Mouse (Mus musculus): ENCODE data around the gene 2700081O15Rik.

- no peak for TF ChIP-seq CTCF (IDR thresholded peaks at IDR 0.05; ENCODE audit: control insufficient read depth, insufficient read depth, insufficient read length)
- no peak for TF ChIP-seq MYOG (IDR thresholded peaks at IDR 0.05; ENCODE audit: control insufficient read depth, extremely low read depth, insufficient read length)
- no peak for TF ChIP-seq CEBPB (IDR thresholded peaks at IDR 0.05; ENCODE audit: low read depth)
- TF ChIP-seq USF1 (IDR thresholded peaks at IDR 0.05; ENCODE audit: low read depth) = no peak
- no peak for TF ChIP-seq MAX (IDR thresholded peaks at IDR 0.05)
- no peak for TF ChIP-seq MYOD1 (IDR thresholded peaks at IDR 0.05; ENCODE audit: control insufficient read depth, insufficient read length, low read depth)
- TF ChIP-seq FOSL1 (IDR thresholded peaks at IDR 0.05; ENCODE audit: insufficient read depth, low read length, poor library complexity, severe bottlenecking) = no peak
Observed at GRCm38 (mm10) chr19:7412361-7412760, 5.1 kb upstream of the 2700081O15Rik start.
